Mouse (Mus musculus): ENCODE measurements around the gene Ankrd34a.
"Not testable (repeated sequence)": the region's sequence is repeated elsewhere in the genome, so short reads cannot be mapped to it uniquely, and the experiment has no call there.

Ankrd34a gene

DNA sequence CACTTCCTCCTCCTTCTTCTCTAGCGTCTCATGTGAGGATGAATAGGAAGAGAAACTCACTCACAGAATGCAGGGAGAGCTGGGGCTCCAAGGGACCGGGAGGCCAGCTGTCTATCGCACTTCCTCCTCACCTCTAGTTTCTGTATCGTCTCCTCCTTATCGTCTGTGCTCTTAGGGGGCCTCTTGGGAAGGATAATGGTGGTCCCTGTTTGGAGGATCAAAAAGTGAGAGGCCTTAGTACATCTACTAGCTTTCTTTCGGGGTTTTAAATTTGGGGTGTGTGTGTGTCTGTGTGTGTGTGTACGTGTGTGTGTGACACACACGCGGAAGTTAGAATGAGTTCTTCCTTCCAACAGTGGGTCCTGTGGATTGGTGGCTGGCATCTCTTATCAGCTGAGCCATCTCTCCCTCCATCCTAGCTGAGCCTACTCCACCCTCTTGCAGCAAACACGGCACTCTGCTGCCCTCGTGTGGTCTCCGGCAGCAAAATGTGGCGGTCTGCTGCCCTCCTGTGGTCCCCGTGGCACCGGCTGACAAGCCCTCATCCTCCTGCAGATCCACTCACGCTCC, 16.5 kb upstream of the Ankrd34a start:
- peak; percentile 94 for DNase-seq (ENCODE audit: low spot score)

DNA sequence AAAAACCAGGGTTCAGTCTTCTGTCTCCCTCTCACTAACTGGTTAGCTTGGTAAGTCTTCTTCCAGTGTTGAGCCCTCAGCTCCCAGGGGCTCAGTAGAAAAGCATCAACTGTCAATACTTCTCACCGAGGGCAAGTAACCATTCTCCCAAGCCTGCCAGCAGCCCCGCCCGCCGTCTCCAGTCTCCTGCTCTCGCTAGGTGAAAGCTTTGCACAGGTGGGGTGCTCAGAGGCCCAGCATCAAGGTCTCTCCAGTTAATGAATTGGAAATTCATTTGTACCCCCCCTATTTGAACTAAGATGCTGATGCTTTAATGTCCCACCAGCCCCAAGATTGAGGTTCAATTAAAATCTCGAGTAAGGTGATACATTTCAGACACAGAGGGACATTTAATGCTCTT, 15.3 kb upstream of the Ankrd34a start:
- DNase-seq (ENCODE audit: low spot score), result no peak

DNA sequence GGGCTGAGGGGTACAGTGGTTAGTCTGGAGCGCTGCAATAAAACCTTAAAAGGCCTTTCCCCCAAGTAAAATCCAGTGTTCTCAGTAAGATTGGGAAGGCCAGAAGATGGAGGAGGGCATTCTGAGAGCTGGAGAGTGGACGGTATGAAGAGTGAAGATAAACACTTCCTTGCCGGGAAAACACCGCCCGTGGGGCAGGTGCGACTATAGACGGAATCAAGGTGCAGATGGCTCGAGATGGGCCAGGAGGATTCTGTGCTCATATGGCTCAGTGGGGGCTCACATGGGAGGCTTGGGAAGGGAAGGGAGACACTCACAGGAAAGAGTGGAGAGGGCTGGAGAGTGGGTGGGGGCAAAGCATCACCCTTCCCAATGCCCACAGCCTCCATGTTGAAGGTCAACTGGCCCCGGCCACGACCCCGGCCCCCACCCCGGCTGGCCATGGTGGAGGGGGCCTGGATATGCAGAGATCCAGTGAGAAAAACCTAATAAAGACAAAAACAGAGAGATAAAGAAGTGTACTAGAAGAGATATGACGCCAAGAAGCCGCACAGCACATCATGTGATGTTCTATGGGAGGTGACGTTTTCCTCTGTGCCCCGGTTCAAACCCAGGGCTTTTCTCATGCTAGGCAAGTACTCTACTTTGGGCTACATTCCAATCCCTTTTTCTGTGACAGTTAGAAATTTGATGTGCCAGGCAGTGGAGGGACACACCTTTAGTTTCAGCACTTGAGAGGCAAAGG, 14.5 kb upstream of the Ankrd34a start:
- DNase-seq (ENCODE audit: low spot score), result no peak

DNA sequence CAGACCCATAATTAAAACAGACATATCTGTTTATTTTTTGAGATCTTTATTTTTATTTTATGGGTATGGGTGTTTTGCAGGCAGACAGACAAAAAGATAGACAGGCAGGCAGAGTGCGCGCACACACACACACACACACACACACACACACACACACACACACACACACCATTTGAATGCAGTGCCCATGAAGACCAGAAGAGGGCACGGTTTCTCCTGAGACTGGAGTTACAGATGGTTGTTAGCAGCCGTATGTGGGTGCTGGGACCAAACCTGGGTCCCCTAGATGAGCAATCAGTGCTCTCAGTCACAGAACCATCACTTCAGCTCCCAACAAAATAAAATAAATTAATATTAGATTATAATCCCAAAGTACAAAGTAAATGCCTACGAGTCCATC, 13.1 kb upstream of the Ankrd34a start:
- no peak for DNase-seq (ENCODE audit: low spot score)

DNA sequence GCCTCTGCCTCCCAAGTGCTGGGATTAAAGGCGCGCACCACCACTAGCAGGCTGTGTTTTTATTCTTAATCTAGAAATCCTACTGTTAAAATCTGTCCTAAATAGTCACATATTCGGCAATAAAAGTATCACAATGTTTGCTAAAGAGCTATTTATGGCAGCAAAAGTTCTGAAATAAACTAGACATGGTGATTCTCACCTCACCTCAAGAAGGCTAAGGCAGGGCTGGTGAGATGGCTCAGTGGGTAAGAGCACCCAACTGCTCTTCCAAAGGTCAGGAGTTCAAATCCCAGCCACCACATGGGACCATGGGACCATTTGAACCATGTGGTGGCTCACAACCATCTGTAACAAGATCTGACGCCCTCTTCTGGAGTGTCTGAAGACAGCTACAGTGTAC, 5.8 kb upstream of the Ankrd34a start:
- DNase-seq (ENCODE audit: low spot score), result no peak

DNA sequence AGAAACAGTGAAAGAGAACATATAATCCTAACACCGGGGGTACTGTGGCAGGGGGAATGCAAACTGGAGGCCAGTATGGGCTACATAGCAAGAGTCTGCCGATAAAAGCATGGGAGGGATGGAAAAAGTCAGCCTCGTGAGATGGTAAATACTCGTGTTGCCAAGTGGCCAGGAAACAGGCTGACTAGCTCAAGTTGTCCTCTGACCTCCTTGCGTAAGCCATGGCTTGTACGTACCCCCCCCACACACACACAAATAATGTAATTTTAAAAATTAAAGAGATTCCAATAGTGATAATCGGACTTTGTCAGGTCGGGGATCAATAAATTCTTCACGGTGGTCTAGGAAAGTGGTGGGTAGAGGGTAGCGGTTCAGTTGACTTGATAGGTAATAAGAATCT, 3.1 kb upstream of the Ankrd34a start:
- peak; percentile 89 for DNase-seq (ENCODE audit: low spot score)

DNA sequence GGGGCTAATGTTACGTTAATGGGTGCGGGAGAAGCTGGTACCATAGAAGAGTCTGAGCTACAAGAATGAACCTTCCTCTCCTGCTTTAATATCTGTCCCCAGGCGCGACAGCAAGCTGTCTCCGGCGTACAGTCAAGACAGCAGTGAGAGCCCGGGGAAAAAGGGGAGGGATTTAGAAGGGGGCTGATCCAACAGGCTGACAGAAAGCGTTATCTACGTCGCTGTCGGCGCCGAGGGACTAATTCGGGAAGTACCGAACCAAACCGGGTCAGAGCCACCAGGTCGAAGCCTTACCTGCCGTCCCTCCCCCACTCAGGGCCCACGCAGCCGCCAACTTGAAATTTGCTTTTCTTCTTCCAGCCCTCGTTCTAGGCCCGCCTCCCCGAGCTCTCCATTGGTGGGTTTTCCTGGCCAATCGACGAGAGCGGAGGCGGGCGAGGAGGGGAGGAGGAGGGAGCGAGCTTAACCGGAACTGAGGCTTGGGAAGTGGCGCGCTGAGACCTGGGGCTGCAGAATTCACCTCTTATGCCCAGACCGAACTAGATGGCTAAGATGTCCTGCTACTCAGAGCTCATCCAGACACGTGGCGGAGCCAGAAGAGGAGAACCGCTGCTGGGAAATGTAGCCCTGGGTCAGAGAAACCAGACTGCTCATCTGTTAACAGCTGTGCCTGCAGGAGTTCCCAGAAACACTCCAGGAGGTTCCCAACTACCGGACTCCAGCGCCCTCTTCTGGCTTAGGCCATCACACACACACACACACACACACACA, 2.5 kb upstream of the Ankrd34a start, which contains the start of gene Polr3gl:
Polr3gl (minus strand) TSS at position 392 of the 771 bp plus-strand sequence.
- peak; percentile 96 for DNase-seq (ENCODE audit: low spot score)

DNA sequence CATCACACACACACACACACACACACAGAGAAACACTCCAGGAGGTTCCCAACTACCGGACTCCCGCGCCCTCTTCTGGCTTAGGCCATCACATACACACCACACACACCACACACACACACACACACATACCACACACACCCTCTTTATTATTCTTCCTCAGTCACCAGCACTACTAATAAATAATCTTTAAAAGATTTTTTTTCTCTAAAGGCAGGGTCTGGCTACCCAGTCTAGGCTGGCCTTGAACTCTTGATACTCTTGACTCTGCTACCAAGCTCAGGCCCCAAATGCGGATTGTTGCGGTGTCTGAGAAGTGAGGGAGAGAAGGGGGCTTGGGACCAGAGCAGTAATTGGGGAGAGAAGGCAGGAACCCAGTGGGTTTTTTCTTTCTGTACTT, 1.6 kb upstream of the Ankrd34a start:
- no peak for DNase-seq (ENCODE audit: low spot score)

DNA sequence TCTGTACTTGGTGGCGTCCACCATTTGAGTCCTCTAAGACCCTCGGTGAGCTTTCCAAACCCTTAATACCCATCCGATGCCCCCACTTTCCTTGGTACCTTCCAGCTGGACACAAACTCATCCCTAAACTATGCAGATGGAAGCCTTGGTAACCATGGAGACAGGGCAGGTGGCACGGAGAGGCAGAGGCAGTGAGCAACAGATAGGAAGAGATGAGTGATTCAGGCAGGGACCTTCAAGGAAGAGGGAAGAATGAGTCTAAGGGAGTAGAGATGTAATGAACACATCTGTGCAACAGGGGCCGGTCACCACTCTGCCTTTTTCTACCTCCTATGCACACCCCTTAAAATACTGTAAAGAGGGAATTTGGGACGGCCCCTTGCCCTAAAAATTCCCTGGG, 775 bp upstream of the Ankrd34a start:
- DNase-seq (ENCODE audit: low spot score), result no peak

DNA sequence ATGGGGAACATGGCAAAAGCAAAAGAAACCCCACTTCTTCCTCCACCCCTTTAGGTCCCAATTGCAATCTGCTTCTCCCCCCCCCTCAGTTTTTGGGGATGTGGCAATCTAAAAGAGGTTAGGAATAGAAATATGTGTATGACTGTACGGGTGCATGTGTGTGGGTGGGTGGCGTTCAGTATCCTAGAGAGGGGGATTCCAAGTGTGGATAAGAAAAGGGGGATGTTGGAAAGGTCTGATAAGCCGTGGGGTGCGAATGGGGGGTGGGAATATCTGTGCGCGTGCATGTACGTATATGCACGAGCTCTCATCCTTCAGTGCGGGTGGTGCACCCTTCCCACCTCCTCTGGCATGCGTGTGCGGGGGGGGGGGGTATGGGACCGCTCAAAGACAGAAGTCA, 419 bp downstream of the Ankrd34a start:
- no peak for DNase-seq (ENCODE audit: low spot score)

DNA sequence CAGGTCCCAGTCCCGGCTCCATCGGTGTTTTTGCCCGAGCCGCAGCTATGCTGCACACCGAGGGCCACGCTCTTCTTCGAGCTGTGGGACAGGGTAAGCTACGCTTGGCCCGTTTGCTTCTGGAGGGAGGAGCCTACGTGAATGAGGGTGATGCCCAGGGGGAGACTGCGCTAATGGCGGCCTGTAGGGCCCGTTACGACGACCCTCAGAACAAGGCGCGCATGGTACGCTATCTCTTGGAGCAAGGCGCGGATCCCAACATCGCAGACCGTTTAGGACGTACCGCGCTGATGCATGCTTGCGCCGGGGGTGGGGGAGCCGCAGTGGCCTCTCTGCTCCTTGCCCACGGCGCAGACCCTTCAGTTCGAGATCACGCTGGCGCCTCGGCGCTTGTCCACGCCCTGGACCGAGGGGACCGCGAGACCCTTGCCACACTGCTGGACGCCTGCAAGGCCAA, 1.0 kb downstream of the Ankrd34a start:
- DNase-seq (ENCODE audit: low spot score), result no peak

DNA sequence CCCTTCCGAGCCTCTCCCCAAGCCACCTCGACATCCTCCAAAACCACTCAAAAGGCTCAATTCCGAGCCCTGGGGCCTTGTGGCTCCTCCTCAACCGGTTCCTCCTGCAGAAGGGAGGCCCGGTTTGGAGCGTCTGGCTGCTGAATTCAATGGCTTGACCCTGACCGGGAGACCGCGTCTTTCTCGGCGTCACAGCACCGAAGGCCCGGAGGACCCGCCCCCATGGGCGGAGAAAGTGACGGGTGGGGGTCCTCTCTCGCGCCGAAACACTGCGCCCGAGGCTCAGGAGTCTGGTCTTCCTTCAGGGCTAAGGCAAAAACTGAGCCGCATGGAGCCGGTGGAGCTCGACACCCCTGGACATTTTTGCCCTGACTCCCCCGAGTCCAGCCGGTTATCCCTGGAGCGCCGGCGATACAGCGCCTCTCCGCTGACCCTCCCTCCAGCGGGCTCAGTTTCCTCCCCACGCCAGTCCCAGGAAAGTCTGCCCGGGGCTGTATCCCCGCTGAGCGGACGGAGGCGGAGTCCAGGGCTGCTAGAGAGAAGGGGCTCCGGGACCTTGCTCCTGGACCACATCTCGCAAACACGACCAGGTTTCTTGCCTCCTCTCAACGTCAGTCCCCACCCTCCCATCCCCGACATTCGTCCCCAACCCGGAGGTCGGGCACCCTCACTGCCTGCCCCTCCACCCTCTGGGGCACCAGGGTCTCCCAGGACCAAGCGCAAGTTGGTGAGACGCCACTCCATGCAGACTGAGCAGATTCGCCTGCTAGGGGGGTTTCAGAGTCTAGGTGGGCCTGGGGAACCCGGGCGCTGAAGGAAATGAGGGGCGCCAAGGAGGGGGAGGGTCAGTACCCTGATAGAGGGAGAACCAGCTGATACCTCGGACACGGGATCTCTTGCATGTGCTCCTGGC, 2.0 kb downstream of the Ankrd34a start:
- DNase-seq (ENCODE audit: low spot score), result no peak

DNA sequence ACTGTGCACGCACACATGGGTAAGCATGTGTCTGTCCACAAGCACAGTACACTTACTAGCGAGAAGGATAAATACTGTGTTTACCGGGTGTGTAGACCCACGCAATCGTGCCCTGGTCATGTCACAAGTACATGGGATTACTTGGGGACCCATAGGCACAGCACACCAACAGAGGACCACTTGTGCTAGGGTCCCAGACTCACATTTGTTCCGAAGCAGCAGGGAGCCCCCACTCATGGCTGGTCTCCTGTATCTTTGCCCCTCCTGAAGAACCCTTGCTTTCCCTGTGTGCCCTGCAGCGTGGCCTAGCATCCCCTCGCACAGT, 2.6 kb downstream of the Ankrd34a start:
- DNase-seq (ENCODE audit: low spot score), result no peak

DNA sequence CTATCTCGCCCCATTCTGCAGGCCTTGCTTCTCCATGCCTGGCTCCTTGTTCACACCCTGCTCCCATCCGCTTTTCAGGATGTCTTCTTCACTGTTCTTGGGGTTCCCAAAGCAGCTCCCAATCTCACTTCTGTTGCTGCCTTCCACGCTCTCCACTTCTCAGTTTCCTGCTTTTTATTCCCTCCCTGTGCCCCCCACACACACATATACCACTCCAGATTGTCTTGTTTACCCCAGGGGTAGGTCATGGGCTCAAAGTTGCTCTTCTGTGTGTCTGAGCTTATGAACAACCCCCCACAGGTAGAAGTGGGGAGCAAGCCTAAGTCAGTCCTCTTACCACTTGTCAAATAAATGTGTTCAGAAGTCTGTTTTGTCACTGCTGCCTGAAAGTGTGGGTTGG, 3.0 kb downstream of the Ankrd34a start:
- DNase-seq (ENCODE audit: low spot score), result no peak

DNA sequence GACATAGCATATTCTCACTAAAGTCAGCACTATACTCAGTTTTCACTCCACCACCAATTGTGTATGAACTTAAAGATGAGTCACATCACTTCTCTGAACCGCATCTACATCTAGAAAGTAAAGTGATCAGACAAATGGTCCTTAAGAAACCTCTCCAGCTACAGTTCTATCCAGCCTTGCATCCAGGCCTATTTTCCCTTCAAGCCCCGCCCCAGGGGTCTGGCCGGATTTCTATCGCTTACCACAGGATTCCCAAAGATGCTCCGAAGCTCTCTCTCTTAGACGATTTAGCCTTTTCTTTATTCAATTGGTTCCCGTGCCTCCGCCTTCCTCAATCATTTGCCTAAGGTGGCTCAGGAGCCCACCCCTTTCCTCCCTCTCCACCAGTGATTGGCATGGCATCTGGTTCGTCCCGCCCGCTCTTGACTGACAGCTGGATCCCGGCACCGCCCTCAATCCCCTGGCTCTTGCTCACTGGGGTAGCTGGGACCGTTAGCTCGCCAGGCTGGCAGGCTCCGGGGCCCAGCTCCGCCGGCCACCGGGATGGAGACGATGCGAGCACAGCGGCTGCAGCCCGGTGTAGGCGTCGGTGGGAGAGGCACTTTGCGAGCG, 4.3 kb downstream of the Ankrd34a start, which contains the start of gene Lix1l:
Lix1l (plus strand) TSS at position 511 of the 612 bp plus-strand sequence.
- DNase-seq (ENCODE audit: low spot score), result peak; percentile 98

DNA sequence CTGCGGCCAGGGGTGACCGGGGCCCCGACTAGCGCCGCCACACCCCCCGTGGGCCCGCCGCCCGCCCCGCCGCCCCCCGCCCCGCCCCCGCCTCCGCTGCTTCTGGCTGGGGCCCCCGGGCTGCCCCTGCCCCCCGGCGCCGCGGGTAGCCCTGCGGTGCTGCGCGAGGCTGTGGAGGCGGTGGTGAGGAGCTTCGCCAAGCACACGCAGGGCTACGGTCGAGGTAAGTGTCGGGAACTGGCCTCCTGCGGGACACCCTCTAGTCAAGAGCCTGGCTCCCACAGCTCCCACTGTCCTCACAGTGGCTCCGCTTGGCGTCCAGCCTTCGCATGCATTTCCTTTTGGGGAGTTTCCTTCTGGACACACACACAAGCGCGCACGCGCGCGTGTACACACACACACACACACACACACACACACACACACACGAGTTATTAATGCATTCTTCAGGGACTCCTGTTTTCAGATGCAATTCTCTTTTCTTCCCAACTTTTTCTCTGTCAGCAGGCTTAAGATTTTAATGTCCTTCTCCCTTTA, 4.9 kb downstream of the Ankrd34a start:
- peak; percentile 88 for DNase-seq (ENCODE audit: low spot score)

DNA sequence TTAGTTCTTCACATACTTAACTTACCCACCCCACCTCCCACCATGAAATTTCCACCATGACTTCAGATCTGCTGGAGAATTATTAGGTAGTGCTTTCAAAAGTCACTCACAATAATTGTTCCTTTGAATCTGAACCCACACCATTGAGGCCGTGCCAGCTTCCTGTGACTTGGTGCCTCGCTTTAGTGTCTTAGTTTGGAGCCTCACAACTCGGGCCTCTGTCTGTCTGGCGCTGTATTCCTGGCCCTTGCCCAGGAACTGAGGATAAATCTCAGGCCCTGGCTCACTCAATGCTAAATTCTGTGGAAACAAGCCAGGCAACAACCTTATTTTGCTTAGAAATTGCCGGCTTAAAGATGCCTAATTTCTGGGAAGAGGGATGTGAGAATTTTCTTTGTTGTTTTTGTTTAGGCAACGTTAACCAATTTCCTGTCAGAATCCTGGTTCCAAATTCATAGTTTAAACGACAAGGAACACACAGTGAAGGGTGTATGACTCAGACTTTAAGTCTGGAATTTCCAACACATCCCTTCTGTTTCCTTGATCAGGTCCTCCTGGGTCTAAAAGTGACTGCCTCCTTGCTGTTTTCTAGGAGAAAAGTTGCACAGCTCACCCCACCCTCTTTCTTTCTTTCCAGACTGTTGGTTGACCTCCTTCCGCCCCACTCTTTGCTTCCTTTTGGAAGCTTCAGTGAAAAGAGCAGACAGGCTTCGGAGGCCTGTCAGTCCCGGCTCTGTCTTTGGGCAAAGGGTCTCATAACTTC, 5.7 kb downstream of the Ankrd34a start:
- peak; percentile 80 for DNase-seq (ENCODE audit: low spot score)

DNA sequence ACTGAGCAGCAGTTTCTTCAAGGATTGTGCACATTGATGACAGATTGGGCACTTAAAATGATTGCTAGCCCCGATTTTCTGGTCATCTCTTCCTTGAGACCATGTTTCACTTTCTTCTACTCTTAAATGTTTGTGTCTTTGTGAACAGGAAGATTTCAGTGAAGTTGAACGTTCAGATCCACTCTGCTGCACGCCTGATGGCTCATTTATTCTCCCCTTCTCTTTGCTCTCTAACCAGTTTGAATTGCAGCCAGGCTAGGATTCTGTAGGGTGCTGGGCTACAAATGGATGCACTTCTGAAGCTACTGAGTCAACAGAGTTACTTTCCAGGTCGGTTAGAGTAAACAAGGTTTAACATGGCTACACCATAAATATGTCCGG, 6.3 kb downstream of the Ankrd34a start:
- DNase-seq (ENCODE audit: low spot score), result peak; percentile 62

DNA sequence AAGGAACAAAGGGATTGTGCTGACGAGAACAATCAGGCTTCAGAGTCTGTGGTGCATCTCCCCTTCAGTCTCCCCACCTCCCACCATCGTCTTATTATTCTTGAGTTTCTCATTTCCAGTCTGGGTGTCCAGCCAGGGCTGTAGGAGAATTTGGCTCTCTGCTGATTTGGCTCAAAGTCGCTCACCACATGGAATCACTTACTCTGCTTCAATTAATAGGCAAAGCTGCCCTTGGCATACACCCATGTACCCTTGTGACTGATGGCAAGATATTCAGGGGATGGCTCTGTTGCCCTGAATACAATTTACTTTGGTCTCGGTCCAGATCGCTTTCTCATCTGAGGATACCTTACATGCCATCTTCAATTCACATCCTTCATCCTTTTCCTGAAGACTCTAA, 6.9 kb downstream of the Ankrd34a start:
- DNase-seq (ENCODE audit: low spot score), result peak; percentile 85

DNA sequence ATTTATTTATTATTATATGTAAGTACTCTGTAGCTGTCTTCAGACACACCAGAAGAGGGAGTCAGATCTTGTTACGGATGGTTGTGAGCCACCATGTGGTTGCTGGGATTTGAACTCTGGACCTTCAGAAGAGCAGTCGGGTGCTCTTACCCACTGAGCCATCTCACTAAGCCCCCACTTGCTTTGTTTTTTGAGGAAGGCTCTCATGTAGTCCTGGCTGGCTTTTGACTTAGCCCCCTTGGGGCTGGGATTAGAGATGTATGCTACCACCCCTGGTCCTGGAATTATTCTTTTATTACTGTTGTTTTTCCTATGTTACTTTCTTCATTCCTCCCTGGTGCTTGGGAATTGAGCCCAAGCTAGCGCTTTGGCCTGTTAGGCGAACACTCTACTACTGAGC, 9.6 kb downstream of the Ankrd34a start:
- not testable (repeated sequence) for DNase-seq (ENCODE audit: low spot score)

DNA sequence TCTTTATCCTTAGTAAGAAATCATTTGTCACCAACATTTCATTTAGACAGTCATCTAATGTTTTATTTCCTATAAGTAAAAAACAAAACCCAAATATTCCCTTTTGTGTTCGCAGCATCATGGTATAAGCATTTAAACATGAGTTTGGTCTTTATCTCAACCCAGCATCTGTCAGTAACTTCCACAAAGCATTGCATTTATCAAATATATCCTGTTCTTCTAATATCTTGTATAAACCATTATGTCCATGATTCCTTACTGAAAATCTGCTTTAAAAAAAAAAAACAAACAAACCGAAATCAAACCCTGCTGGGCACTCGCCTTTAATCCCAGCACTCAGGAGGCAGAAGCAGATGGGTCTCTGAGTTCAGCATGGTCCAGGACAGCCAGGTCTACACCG, 10.2 kb downstream of the Ankrd34a start:
- no peak for DNase-seq (ENCODE audit: low spot score)
